Mouse (Mus musculus): Measurements from ENCODE around the gene Ywhae. TPM values are rescaled to one million over a fixed set of nuclear protein-coding genes. Genes with fewer than 3 reads are reported as not detected.
A peak's percentile ranks its signal among the peaks of the same experiment; 100 is the strongest.
"Not testable (repeated sequence)": the region's sequence is repeated elsewhere in the genome, so short reads cannot be mapped to it uniquely, and the experiment has no call there.

The Ywhae gene
- polyA plus RNA-seq, 1 experiment from 2014 or later, result 893 TPM

- WGBS (ENCODE audit: insufficient replicate concordance), result 92% methylated on average over 3 of the region's 3 CpGs
- not testable (repeated sequence) for H3K4me2 ChIP-seq; H3K9ac ChIP-seq (ENCODE audit: low read depth, low read length); H3K4me3 ChIP-seq (ENCODE audit: low read depth, low read length); H3K9me3 ChIP-seq (replicated peaks; ENCODE audit: control insufficient read depth, low read length); H3K27ac ChIP-seq (ENCODE audit: low read depth, low read length); H3K27me3 ChIP-seq (ENCODE audit: control insufficient read depth, insufficient read depth, low read length); ATAC-seq (replicated peaks; ENCODE audit: insufficient number of reproducible peaks, low FRiP score, low TSS enrichment); H3K4me1 ChIP-seq (ENCODE audit: control insufficient read depth, insufficient read depth, low read length)
- H3K36me3 ChIP-seq (ENCODE audit: control insufficient read depth, insufficient read depth, low read length), result peaks cover 41% of the 10 kb centered on the region
These were observed 35.2 kb upstream of the Ywhae start for GRCm38 (mm10) chr11:75697464-75697863.

GRCm38 (mm10) chr11:75700557-75700956 is 32.1 kb upstream of the Ywhae start:
- no peaks in the 10 kb centered on the region for H3K9me3 ChIP-seq (replicated peaks; ENCODE audit: control insufficient read depth, low read length)
- H3K4me1 ChIP-seq (ENCODE audit: control insufficient read depth, insufficient read depth, low read length), result no peaks in the 10 kb centered on the region
- no peak overlapping the region for H3K27ac ChIP-seq (ENCODE audit: low read depth, low read length)
- H3K4me3 ChIP-seq (ENCODE audit: low read depth, low read length), result no peak overlapping the region
- H3K27me3 ChIP-seq (ENCODE audit: control insufficient read depth, insufficient read depth, low read length), result no peaks in the 10 kb centered on the region
- 94% methylated on average over 5 of the region's 5 CpGs for WGBS (ENCODE audit: insufficient replicate concordance)
- H3K36me3 ChIP-seq (ENCODE audit: control insufficient read depth, insufficient read depth, low read length), result peaks cover 41% of the 10 kb centered on the region
- H3K4me2 ChIP-seq, result no peak overlapping the region
- no peak for ATAC-seq (replicated peaks; ENCODE audit: insufficient number of reproducible peaks, low FRiP score, low TSS enrichment)
- H3K9ac ChIP-seq (ENCODE audit: low read depth, low read length), result no peak overlapping the region

- H3K36me3 ChIP-seq (ENCODE audit: control insufficient read depth, insufficient read depth, low read length), result peaks cover 42% of the 10 kb centered on the region
- H3K27me3 ChIP-seq (ENCODE audit: control insufficient read depth, insufficient read depth, low read length), result no peaks in the 10 kb centered on the region
- WGBS (ENCODE audit: insufficient replicate concordance), result 95% methylated on average over 6 of the region's 6 CpGs
- H3K4me2 ChIP-seq, result no peak overlapping the region
- H3K9me3 ChIP-seq (replicated peaks; ENCODE audit: control insufficient read depth, low read length), result no peaks in the 10 kb centered on the region
- H3K4me1 ChIP-seq (ENCODE audit: control insufficient read depth, insufficient read depth, low read length), result no peaks in the 10 kb centered on the region
- H3K9ac ChIP-seq (ENCODE audit: low read depth, low read length), result no peak overlapping the region
- H3K4me3 ChIP-seq (ENCODE audit: low read depth, low read length), result no peak overlapping the region
- ATAC-seq (replicated peaks; ENCODE audit: insufficient number of reproducible peaks, low FRiP score, low TSS enrichment), result no peak
- no peak overlapping the region for H3K27ac ChIP-seq (ENCODE audit: low read depth, low read length)
These were observed 29.9 kb upstream of the Ywhae start for GRCm38 (mm10) chr11:75702761-75703160.

GRCm38 (mm10) chr11:75703748-75704147 is 28.9 kb upstream of the Ywhae start:
- Histone ChIP-seq H3K4me3 (ENCODE audit: low read depth, low read length) (no peak overlapping the region), H3K36me3 (ENCODE audit: control insufficient read depth, insufficient read depth, low read length) (peaks cover 34% of the 10 kb centered on the region), H3K27ac (ENCODE audit: low read depth, low read length) (no peak overlapping the region), H3K4me2 (no peak overlapping the region), H3K9ac (ENCODE audit: low read depth, low read length) (no peak overlapping the region), H3K9me3 (replicated peaks; ENCODE audit: control insufficient read depth, low read length) (no peaks in the 10 kb centered on the region), H3K4me1 (ENCODE audit: control insufficient read depth, insufficient read depth, low read length) (no peaks in the 10 kb centered on the region), H3K27me3 (ENCODE audit: control insufficient read depth, insufficient read depth, low read length) (no peaks in the 10 kb centered on the region)
- ATAC-seq (replicated peaks; ENCODE audit: insufficient number of reproducible peaks, low FRiP score, low TSS enrichment), result no peak
- 92% methylated on average over 2 of the region's 2 CpGs for WGBS (ENCODE audit: insufficient replicate concordance)

- no peak overlapping the region for H3K9ac ChIP-seq (ENCODE audit: low read depth, low read length)
- H3K4me1 ChIP-seq (ENCODE audit: control insufficient read depth, insufficient read depth, low read length), result no peaks in the 10 kb centered on the region
- H3K4me2 ChIP-seq, result no peak overlapping the region
- H3K9me3 ChIP-seq (replicated peaks; ENCODE audit: control insufficient read depth, low read length), result no peaks in the 10 kb centered on the region
- H3K36me3 ChIP-seq (ENCODE audit: control insufficient read depth, insufficient read depth, low read length), result no peaks in the 10 kb centered on the region
- 80% methylated on average over 1 of the region's 1 CpGs for WGBS (ENCODE audit: insufficient replicate concordance)
- no peak for ATAC-seq (replicated peaks; ENCODE audit: insufficient number of reproducible peaks, low FRiP score, low TSS enrichment)
- H3K27me3 ChIP-seq (ENCODE audit: control insufficient read depth, insufficient read depth, low read length), result no peaks in the 10 kb centered on the region
- no peak overlapping the region for H3K4me3 ChIP-seq (ENCODE audit: low read depth, low read length)
- H3K27ac ChIP-seq (ENCODE audit: low read depth, low read length), result no peak overlapping the region
These were observed 18.7 kb upstream of the Ywhae start for GRCm38 (mm10) chr11:75713949-75714348.

GRCm38 (mm10) chr11:75715556-75715955 is 17.1 kb upstream of the Ywhae start:
- no peaks in the 10 kb centered on the region for H3K4me1 ChIP-seq (ENCODE audit: control insufficient read depth, insufficient read depth, low read length)
- no peaks in the 10 kb centered on the region for H3K27me3 ChIP-seq (ENCODE audit: control insufficient read depth, insufficient read depth, low read length)
- H3K9ac ChIP-seq (ENCODE audit: low read depth, low read length), result no peak overlapping the region
- no peak for ATAC-seq (replicated peaks; ENCODE audit: insufficient number of reproducible peaks, low FRiP score, low TSS enrichment)
- peak overlapping the region; percentile 29 for H3K4me2 ChIP-seq
- 25% methylated on average over 12 of the region's 12 CpGs for WGBS (ENCODE audit: insufficient replicate concordance)
- H3K27ac ChIP-seq (ENCODE audit: low read depth, low read length), result no peak overlapping the region
- H3K36me3 ChIP-seq (ENCODE audit: control insufficient read depth, insufficient read depth, low read length), result no peaks in the 10 kb centered on the region
- H3K9me3 ChIP-seq (replicated peaks; ENCODE audit: control insufficient read depth, low read length), result no peaks in the 10 kb centered on the region
- H3K4me3 ChIP-seq (ENCODE audit: low read depth, low read length), result no peak overlapping the region

GRCm38 (mm10) chr11:75716661-75717325 is 15.9 kb upstream of the Ywhae start:
- Histone ChIP-seq H3K27me3 (ENCODE audit: control insufficient read depth, insufficient read depth, low read length) (no peaks in the 10 kb centered on the region), H3K27ac (ENCODE audit: low read depth, low read length) (no peak overlapping the region), H3K9ac (ENCODE audit: low read depth, low read length) (no peak overlapping the region), H3K9me3 (replicated peaks; ENCODE audit: control insufficient read depth, low read length) (no peaks in the 10 kb centered on the region; the same call in 1 of the 2 replicates), H3K36me3 (ENCODE audit: control insufficient read depth, insufficient read depth, low read length) (no peaks in the 10 kb centered on the region), H3K4me3 (ENCODE audit: low read depth, low read length) (no peak overlapping the region), H3K4me2 (no peak overlapping the region), H3K4me1 (ENCODE audit: control insufficient read depth, insufficient read depth, low read length) (no peaks in the 10 kb centered on the region)
- no peak for ATAC-seq (replicated peaks; ENCODE audit: insufficient number of reproducible peaks, low FRiP score, low TSS enrichment)
- 81% methylated on average over 8 of the region's 8 CpGs for WGBS (ENCODE audit: insufficient replicate concordance)

- Histone ChIP-seq H3K9me3 (replicated peaks; ENCODE audit: control insufficient read depth, low read length) (no peaks in the 10 kb centered on the region; the same call in 1 of the 2 replicates), H3K36me3 (ENCODE audit: control insufficient read depth, insufficient read depth, low read length) (no peaks in the 10 kb centered on the region), H3K27ac (ENCODE audit: low read depth, low read length) (no peak overlapping the region), H3K9ac (ENCODE audit: low read depth, low read length) (no peak overlapping the region), H3K4me3 (ENCODE audit: low read depth, low read length) (no peak overlapping the region), H3K4me1 (ENCODE audit: control insufficient read depth, insufficient read depth, low read length) (no peaks in the 10 kb centered on the region; the same call in 1 of the 2 replicates), H3K4me2 (no peak overlapping the region), H3K27me3 (ENCODE audit: control insufficient read depth, insufficient read depth, low read length) (no peaks in the 10 kb centered on the region)
- no peak for ATAC-seq (replicated peaks; ENCODE audit: insufficient number of reproducible peaks, low FRiP score, low TSS enrichment)
- WGBS (ENCODE audit: insufficient replicate concordance), result 15% methylated on average over 4 of the region's 4 CpGs
These were observed 10.3 kb upstream of the Ywhae start for GRCm38 (mm10) chr11:75722339-75722738.

GRCm38 (mm10) chr11:75727168-75727567 is 5.5 kb upstream of the Ywhae start:
- Histone ChIP-seq H3K27me3 (ENCODE audit: control insufficient read depth, insufficient read depth, low read length) (no peaks in the 10 kb centered on the region), H3K4me3 (ENCODE audit: low read depth, low read length) (no peak overlapping the region), H3K9ac (ENCODE audit: low read depth, low read length) (no peak overlapping the region), H3K9me3 (replicated peaks; ENCODE audit: control insufficient read depth, low read length) (no peaks in the 10 kb centered on the region), H3K4me1 (ENCODE audit: control insufficient read depth, insufficient read depth, low read length) (peaks cover 8% of the 10 kb centered on the region; the same call in 1 of the 2 replicates), H3K36me3 (ENCODE audit: control insufficient read depth, insufficient read depth, low read length) (no peaks in the 10 kb centered on the region), H3K4me2 (no peak overlapping the region), H3K27ac (ENCODE audit: low read depth, low read length) (no peak overlapping the region)
- ATAC-seq (replicated peaks; ENCODE audit: insufficient number of reproducible peaks, low FRiP score, low TSS enrichment), result no peak
- WGBS (ENCODE audit: insufficient replicate concordance), result 68% methylated on average over 2 of the region's 2 CpGs
